Mouse (Mus musculus): Measurements from ENCODE around the gene Ang.

The Ang gene

GRCm38 (mm10) chr14:51129624-51129975 is 38.6 kb downstream of the Ang start:
- DNase-seq, result no peak

GRCm38 (mm10) chr14:51130315-51130940 is 39.5 kb downstream of the Ang start:
- no peak for DNase-seq

- DNase-seq, result no peak
These were observed 40.3 kb downstream of the Ang start for GRCm38 (mm10) chr14:51131086-51131815.

GRCm38 (mm10) chr14:51132372-51132771 is 41.4 kb downstream of the Ang start:
- no peak for DNase-seq

GRCm38 (mm10) chr14:51140342-51140741 is 49.4 kb downstream of the Ang start:
- DNase-seq, result no peak

- no peak for DNase-seq
These were observed 51.2 kb downstream of the Ang start for GRCm38 (mm10) chr14:51142119-51142518.

GRCm38 (mm10) chr14:51142568-51142967 is 51.6 kb downstream of the Ang start:
- DNase-seq, result no peak

GRCm38 (mm10) chr14:51143287-51143686 is 52.3 kb downstream of the Ang start:
- no peak for DNase-seq

- no peak for DNase-seq
These were observed 53.0 kb downstream of the Ang start for GRCm38 (mm10) chr14:51143937-51144336.

GRCm38 (mm10) chr14:51144451-51144850 is 53.5 kb downstream of the Ang start:
- no peak for DNase-seq

- DNase-seq, result no peak
These were observed 54.6 kb downstream of the Ang start for GRCm38 (mm10) chr14:51145521-51145920.

GRCm38 (mm10) chr14:51146685-51147084 is 55.7 kb downstream of the Ang start, which contains the start of gene Rnase1:
Rnase1 (minus strand) TSS chr14:51146785.
- no peak for DNase-seq

- no peak for DNase-seq
These were observed 57.1 kb downstream of the Ang start for GRCm38 (mm10) chr14:51148006-51148405.

GRCm38 (mm10) chr14:51149164-51149563 is 58.2 kb downstream of the Ang start:
- DNase-seq, result no peak

GRCm38 (mm10) chr14:51150206-51150831 is 59.4 kb downstream of the Ang start:
- no peak for DNase-seq

Measured in kidney, postnatal 36 days (tissue).